23 mouse cellular contexts compared by ENCODE assay signal in the genomic region with DNA sequence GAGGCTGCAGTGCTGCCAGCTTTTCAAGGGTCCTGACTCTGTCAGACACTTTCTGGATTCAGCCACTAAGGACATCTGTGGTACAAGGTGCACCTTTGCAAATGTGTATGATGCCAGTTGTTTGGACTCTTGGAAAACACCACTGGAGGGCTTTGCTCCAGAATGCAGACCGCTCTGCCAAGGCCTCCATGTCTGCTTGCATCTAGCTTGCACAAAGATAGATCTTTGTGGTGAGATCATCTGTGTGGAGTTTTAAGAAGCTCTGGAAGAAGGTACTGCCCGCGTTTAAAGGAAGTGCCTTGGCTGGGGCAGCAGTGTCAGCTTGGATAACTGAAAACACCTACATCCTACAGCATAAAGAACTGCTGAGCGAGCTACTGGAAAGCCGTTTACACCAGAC. TPM values are rescaled to one million over a fixed set of nuclear protein-coding genes. Genes with fewer than 3 reads are reported as not detected.
A peak's percentile ranks its signal among the peaks of the same experiment; 100 is the strongest.
DNase-seq lines count a peak whose midpoint lies in the region; ATAC-seq and TF ChIP-seq lines count a peak whose summit lies in the region.
"Had no signal": no experiment of that assay in that cellular context is flagged by ENCODE, and none has a peak within 500 bp of the region (broad histone marks: within the 10 kb centered on the region; RNA-seq: fewer than 3 reads in every experiment).

No protein-coding gene starts in this region.

- TF ChIP-seq CTCF in cerebellum, adult 2 months (IDR thresholded peaks at IDR 0.05; ENCODE audit: borderline replicate concordance, insufficient read depth, low read depth, low read length): no peak
- no peak for TF ChIP-seq CTCF in midbrain, postnatal 0 days (IDR thresholded peaks at IDR 0.05)

- H3K4me1 ChIP-seq in cerebellum, adult 2 months (ENCODE audit: control insufficient read depth, insufficient read depth, low read length): peaks cover 51% of the 10 kb centered on the region
- H3K4me1 ChIP-seq in heart, embryonic 10.5 days: peaks cover 47% of the 10 kb centered on the region
- H3K4me1 ChIP-seq in midbrain, embryonic 11.5 days (ENCODE audit: control insufficient read depth, insufficient read depth, low read length): no peaks in the 10 kb centered on the region; the same call in 1 of the 2 replicates
- peaks cover 7% of the 10 kb centered on the region; the same call in 1 of the 2 replicates for H3K4me1 ChIP-seq in midbrain, postnatal 0 days (ENCODE audit: insufficient read depth, low read length)
- peaks cover 32% of the 10 kb centered on the region for H3K4me1 ChIP-seq in limb, embryonic 15.5 days

- H3K9ac ChIP-seq in midbrain, embryonic 11.5 days (ENCODE audit: low read length): no peak overlapping the region
- no peak overlapping the region for H3K9ac ChIP-seq in midbrain, postnatal 0 days (replicated peaks; ENCODE audit: low read length, poor library complexity, severe bottlenecking)
- H3K9ac ChIP-seq in limb, embryonic 15.5 days: no peak overlapping the region
- H3K9ac ChIP-seq: hindbrain, embryonic 14.5 days had no signal

- H3K9me3 ChIP-seq in heart, embryonic 10.5 days: no peaks in the 10 kb centered on the region
- no peaks in the 10 kb centered on the region for H3K9me3 ChIP-seq in midbrain, embryonic 11.5 days (ENCODE audit: control insufficient read depth, low read length)
- H3K9me3 ChIP-seq in midbrain, postnatal 0 days (ENCODE audit: low read length): no peaks in the 10 kb centered on the region
- H3K9me3 ChIP-seq in limb, embryonic 15.5 days: no peaks in the 10 kb centered on the region
- H3K9me3 ChIP-seq: megakaryocyte, embryonic 14.5 days had no signal

- no peak for TF ChIP-seq POLR2A in cerebellum, adult 2 months (IDR thresholded peaks at IDR 0.05; ENCODE audit: borderline replicate concordance, insufficient read depth, low read length)

- H3K27me3 ChIP-seq in cerebellum, adult 2 months (ENCODE audit: control insufficient read depth, insufficient read depth, low read length): no peaks in the 10 kb centered on the region
- peaks cover 21% of the 10 kb centered on the region for H3K27me3 ChIP-seq in heart, embryonic 10.5 days (ENCODE audit: insufficient read depth, poor library complexity, severe bottlenecking)
- H3K27me3 ChIP-seq in midbrain, embryonic 11.5 days (ENCODE audit: control insufficient read depth, insufficient read depth, low read length): peaks cover 2% of the 10 kb centered on the region; the same call in 1 of the 2 replicates
- no peaks in the 10 kb centered on the region for H3K27me3 ChIP-seq in midbrain, postnatal 0 days (ENCODE audit: insufficient read depth, low read length)
- H3K27me3 ChIP-seq in limb, embryonic 15.5 days: no peaks in the 10 kb centered on the region
- H3K27me3 ChIP-seq: Patski had no signal

- DNase-seq in cerebellum, adult 2 months: peak in 1 of 2 experiments; percentile 35
- DNase-seq in cerebellum, adult 11-12 months: no peak
- peak; percentile 63 for DNase-seq in heart, embryonic 10.5 days (ENCODE audit: low spot score)
- DNase-seq in heart, postnatal 4 days: no peak
- DNase-seq in midbrain, embryonic 11.5 days (ENCODE audit: low spot score, missing footprints): peak; percentile 64
- DNase-seq in midbrain, postnatal 0 days (ENCODE audit: low spot score): no peak
- DNase-seq in right cerebral cortex, adult 18-20 months: no peak
- DNase-seq: adrenal gland, adult 8-10 months; embryo, embryonic 11 days; gastrocnemius, postnatal 36 days; kidney, postnatal 36 days; layer of hippocampus, adult 9-11 months; lung, postnatal 10 days; right cerebral cortex, postnatal 4 days; thymus, postnatal 36 days had no signal

- no peak for ATAC-seq in midbrain, embryonic 11.5 days (ENCODE audit: low FRiP score)
- no peak for ATAC-seq in midbrain, postnatal 0 days (ENCODE audit: low FRiP score)
- ATAC-seq in limb, embryonic 15.5 days (ENCODE audit: insufficient number of reproducible peaks, low FRiP score, low TSS enrichment, low read depth): no peak
- ATAC-seq: intestine, embryonic 16.5 days; Patski had no signal

- H3K27ac ChIP-seq in cerebellum, adult 2 months (ENCODE audit: insufficient read depth, low read length): peak overlapping the region; percentile 69; the same call in 1 of the 2 replicates
- no peak overlapping the region for H3K27ac ChIP-seq in heart, embryonic 10.5 days
- no peak overlapping the region for H3K27ac ChIP-seq in midbrain, embryonic 11.5 days (ENCODE audit: low read depth, low read length)
- H3K27ac ChIP-seq in midbrain, postnatal 0 days (ENCODE audit: low read depth, low read length): no peak overlapping the region
- peak overlapping the region; percentile 83 for H3K27ac ChIP-seq in limb, embryonic 15.5 days

- H3K36me3 ChIP-seq in heart, embryonic 10.5 days: peaks cover 27% of the 10 kb centered on the region
- H3K36me3 ChIP-seq in midbrain, embryonic 11.5 days (ENCODE audit: control insufficient read depth, insufficient read depth, low read length): no peaks in the 10 kb centered on the region
- 0 out of 2 replicates have a peak, but pooled peaks cover 6% of the 10 kb centered on the region for H3K36me3 ChIP-seq in midbrain, postnatal 0 days (ENCODE audit: insufficient read depth, low read length)
- H3K36me3 ChIP-seq in limb, embryonic 15.5 days: peaks cover 10% of the 10 kb centered on the region; the same call in 1 of the 2 replicates

- no peak overlapping the region for H3K4me2 ChIP-seq in midbrain, embryonic 11.5 days
- H3K4me2 ChIP-seq in midbrain, postnatal 0 days (ENCODE audit: low read depth, low read length, poor library complexity, severe bottlenecking): no peak overlapping the region
- H3K4me2 ChIP-seq in limb, embryonic 15.5 days: no peak overlapping the region
- H3K4me2 ChIP-seq: hindbrain, embryonic 14.5 days had no signal

- WGBS in cerebellum, adult 2 months: 50% methylated on average over 5 of the region's 5 CpGs
- WGBS in heart, embryonic 10.5 days: 78% methylated on average over 5 of the region's 5 CpGs
- 88% methylated on average over 5 of the region's 5 CpGs for WGBS in midbrain, embryonic 11.5 days
- WGBS in midbrain, postnatal 0 days: 80% methylated on average over 5 of the region's 5 CpGs
- WGBS in limb, embryonic 15.5 days: 78% methylated on average over 5 of the region's 5 CpGs

- H3K4me3 ChIP-seq in cerebellum, adult 2 months (replicated peaks; ENCODE audit: insufficient read depth, low read depth, low read length): no peak overlapping the region
- H3K4me3 ChIP-seq in heart, embryonic 10.5 days: no peak overlapping the region
- no peak overlapping the region for H3K4me3 ChIP-seq in midbrain, embryonic 11.5 days (ENCODE audit: low read depth, low read length)
- no peak overlapping the region for H3K4me3 ChIP-seq in midbrain, postnatal 0 days (ENCODE audit: low read depth, low read length)
- H3K4me3 ChIP-seq in limb, embryonic 15.5 days: no peak overlapping the region
- H3K4me3 ChIP-seq: megakaryocyte, embryonic 14.5 days had no signal

RNA-seq across cellular contexts. Expression of a gene that starts 6.7 kb away (rescaled TPM):
- polyA plus RNA-seq in cerebellum, adult 2 months (2012; rRNA removed): 192 TPM in 2 replicates
- 3.3 and 3.9 TPM in 2 replicates for polyA plus RNA-seq in heart, embryonic 10.5 days (2016; fragmentation: Nextera tagmentation; extraction: Ambion mirVana)
- total RNA-seq in heart, postnatal 4 days (2021): 100 to 1,000 TPM; 101 to 105 TPM
- 0.95 and 1.5 TPM in 2 replicates for polyA plus RNA-seq in midbrain, embryonic 11.5 days (2014; fragmentation: Nextera tagmentation; extraction: Ambion mirVana)
- 22.5 and 36.3 TPM in 2 replicates for total RNA-seq in midbrain, postnatal 0 days (2014; rRNA removed)
- 14.6 and 16.1 TPM in 2 replicates for polyA plus RNA-seq in midbrain, postnatal 0 days (2015; fragmentation: Nextera tagmentation; extraction: Ambion mirVana)
- polyA plus RNA-seq in limb, embryonic 15.5 days (2015; fragmentation: Nextera tagmentation; extraction: Ambion mirVana): 17.4 and 22.9 TPM in 2 replicates
- total RNA-seq: neutrophil, adult 5-6 weeks had no signal
- polyA plus RNA-seq: Patski had no signal

RNA-seq across cellular contexts. Expression of a gene that starts 21.7 kb away (rescaled TPM):
- 148 and 176 TPM in 2 replicates for polyA plus RNA-seq in cerebellum, adult 2 months (2012; rRNA removed)
- polyA plus RNA-seq in heart, embryonic 10.5 days (2016; fragmentation: Nextera tagmentation; extraction: Ambion mirVana): 1.4 TPM in 1 of 2 replicates, not detected in the other
- under 1 TPM; 0.25 to 0.69 TPM for total RNA-seq in heart, postnatal 4 days (2021)
- polyA plus RNA-seq in midbrain, embryonic 11.5 days (2014; fragmentation: Nextera tagmentation; extraction: Ambion mirVana): 2.0 and 2.3 TPM in 2 replicates
- 282 and 292 TPM in 2 replicates for total RNA-seq in midbrain, postnatal 0 days (2014; rRNA removed)
- polyA plus RNA-seq in midbrain, postnatal 0 days (2015; fragmentation: Nextera tagmentation; extraction: Ambion mirVana): 217 and 238 TPM in 2 replicates
- 1.4 and 1.5 TPM in 2 replicates for polyA plus RNA-seq in limb, embryonic 15.5 days (2015; fragmentation: Nextera tagmentation; extraction: Ambion mirVana)
- total RNA-seq: gastrocnemius, postnatal 36 days; neutrophil, adult 5-6 weeks had no signal
- polyA plus RNA-seq: Patski had no signal

RNA-seq across cellular contexts. Expression of a gene that starts 38.2 kb away (rescaled TPM):
- 0.16 TPM in 2 replicates for polyA plus RNA-seq in cerebellum, adult 2 months (2012; rRNA removed)
- polyA plus RNA-seq in heart, embryonic 10.5 days (2016; fragmentation: Nextera tagmentation; extraction: Ambion mirVana): 1.1 and 5.6 TPM in 2 replicates
- total RNA-seq in heart, postnatal 4 days (2021): not detected
- 0.20 and 0.43 TPM in 2 replicates for polyA plus RNA-seq in midbrain, embryonic 11.5 days (2014; fragmentation: Nextera tagmentation; extraction: Ambion mirVana)
- 0.99 TPM in 1 of 2 replicates, not detected in the other for total RNA-seq in midbrain, postnatal 0 days (2014; rRNA removed)
- 0.21 TPM in 1 of 2 replicates, not detected in the other for polyA plus RNA-seq in midbrain, postnatal 0 days (2015; fragmentation: Nextera tagmentation; extraction: Ambion mirVana)
- polyA plus RNA-seq in limb, embryonic 15.5 days (2015; fragmentation: Nextera tagmentation; extraction: Ambion mirVana): 27.5 and 32.3 TPM in 2 replicates
- total RNA-seq: adrenal gland, adult 8-10 months; gastrocnemius, postnatal 36 days; left cerebral cortex, postnatal 10 days; neutrophil, adult 5-6 weeks had no signal
- polyA plus RNA-seq: heart, postnatal 0 days; hindbrain, embryonic 14.5 days; Patski had no signal

RNA-seq across cellular contexts. Expression of a gene that starts 46.0 kb away (rescaled TPM):
- 28.5 and 31.3 TPM in 2 replicates for polyA plus RNA-seq in cerebellum, adult 2 months (2012; rRNA removed)
- 19.9 and 20.1 TPM in 2 replicates for polyA plus RNA-seq in heart, embryonic 10.5 days (2016; fragmentation: Nextera tagmentation; extraction: Ambion mirVana)
- 10 to 100 TPM; 22.5 to 24.2 TPM for total RNA-seq in heart, postnatal 4 days (2021)
- 20.0 and 26.9 TPM in 2 replicates for polyA plus RNA-seq in midbrain, embryonic 11.5 days (2014; fragmentation: Nextera tagmentation; extraction: Ambion mirVana)
- 49.6 and 59.5 TPM in 2 replicates for total RNA-seq in midbrain, postnatal 0 days (2014; rRNA removed)
- 20.7 and 24.2 TPM in 2 replicates for polyA plus RNA-seq in midbrain, postnatal 0 days (2015; fragmentation: Nextera tagmentation; extraction: Ambion mirVana)
- polyA plus RNA-seq in limb, embryonic 15.5 days (2015; fragmentation: Nextera tagmentation; extraction: Ambion mirVana): 16.5 and 18.8 TPM in 2 replicates

RNA-seq across cellular contexts. Expression of a gene that starts 46.1 kb away (rescaled TPM):
- polyA plus RNA-seq in cerebellum, adult 2 months (2012; rRNA removed): 104 and 107 TPM in 2 replicates
- polyA plus RNA-seq in heart, embryonic 10.5 days (2016; fragmentation: Nextera tagmentation; extraction: Ambion mirVana): 75.8 and 84.8 TPM in 2 replicates
- total RNA-seq in heart, postnatal 4 days (2021): 10 to 100 TPM; 44.7 to 45.0 TPM
- polyA plus RNA-seq in midbrain, embryonic 11.5 days (2014; fragmentation: Nextera tagmentation; extraction: Ambion mirVana): 105 and 106 TPM in 2 replicates
- 66.8 and 81.9 TPM in 2 replicates for total RNA-seq in midbrain, postnatal 0 days (2014; rRNA removed)
- 107 and 111 TPM in 2 replicates for polyA plus RNA-seq in midbrain, postnatal 0 days (2015; fragmentation: Nextera tagmentation; extraction: Ambion mirVana)
- polyA plus RNA-seq in limb, embryonic 15.5 days (2015; fragmentation: Nextera tagmentation; extraction: Ambion mirVana): 80.5 and 82.6 TPM in 2 replicates

Comparison
In these comparisons a context has a peak if more than half of its experiments do, and no peak if none do; other contexts are left out.
1. DNase-seq: peak in heart, embryonic 10.5 days (single experiment) and midbrain, embryonic 11.5 days (single experiment); none in cerebellum, adult 11-12 months (single experiment), heart, postnatal 4 days (single experiment), midbrain, postnatal 0 days (single experiment) and right cerebral cortex, adult 18-20 months (single experiment).
2. RNA of a gene that starts 21.7 kb away (polyA plus RNA-seq): 217 to 238 TPM in midbrain, postnatal 0 days and 148 to 176 TPM in cerebellum, adult 2 months; 2.0 to 2.3 TPM in midbrain, embryonic 11.5 days, 1.4 TPM in heart, embryonic 10.5 days and 1.4 to 1.5 TPM in limb, embryonic 15.5 days; every median in the first group is over 10 times any median in the second.
3. H3K27ac ChIP-seq: peak in cerebellum, adult 2 months (single experiment) and limb, embryonic 15.5 days (single experiment); none in heart, embryonic 10.5 days (single experiment), midbrain, embryonic 11.5 days (single experiment) and midbrain, postnatal 0 days (single experiment).